Mouse (Mus musculus): ENCODE data around the gene Slc35e3. TPM values are rescaled to one million over a fixed set of nuclear protein-coding genes. Genes with fewer than 3 reads are reported as not detected.

Slc35e3 gene
- 30.6 and 32.0 TPM in 2 replicates for polyA plus RNA-seq (2015; fragmentation: Nextera tagmentation; extraction: Ambion mirVana)

GRCm38 (mm10) chr10:117746297-117746883, at the start of gene Slc35e3:
Gene Slc35e3, minus strand, starts transcription at chr10:117746365.
- Histone ChIP-seq H3K27ac (replicated peaks) (peak within 1 kb of the TSS; percentile 49), H3K27me3 (no peaks in the 10 kb centered on the region)

DNA sequence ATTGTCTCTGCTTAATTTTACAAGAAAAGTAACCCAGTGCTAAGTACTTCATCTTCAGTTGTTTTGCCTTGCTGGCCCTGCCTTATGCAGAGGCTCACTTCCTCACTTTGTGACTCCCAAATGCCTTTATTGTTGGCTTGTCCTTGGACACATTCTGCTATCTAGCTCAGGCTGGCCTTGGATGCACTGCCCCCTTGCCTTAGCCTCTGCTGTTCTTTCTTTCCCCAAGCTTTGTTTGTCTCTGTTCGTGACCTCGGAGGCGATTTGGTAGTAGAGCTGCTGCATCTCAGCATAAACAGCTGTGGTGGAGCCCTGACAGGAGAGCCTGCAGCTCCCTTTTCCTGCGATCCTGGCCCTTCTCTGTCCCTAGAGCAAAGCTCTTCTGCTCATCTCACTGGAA, 49.0 kb upstream of the Slc35e3 start:
- no peak for ATAC-seq (ENCODE audit: low read depth)
- 73% methylated on average over 4 of the region's 4 CpGs for WGBS
- Histone ChIP-seq H3K4me1 (replicated peaks) (peaks cover 25% of the 10 kb centered on the region), H3K9ac (no peak overlapping the region), H3K36me3 (no peaks in the 10 kb centered on the region), H3K9me3 (0 out of 2 replicates have a peak, but pooled peaks cover 3% of the 10 kb centered on the region), H3K27me3 (no peaks in the 10 kb centered on the region), H3K27ac (replicated peaks) (no peak overlapping the region), H3K4me3 (no peak overlapping the region), H3K4me2 (no peak overlapping the region)

More at GRCm38 (mm10) chr10:117746297-117746883, at the start of gene Slc35e3:
- peaks cover 31% of the 10 kb centered on the region for H3K36me3 ChIP-seq
- peak within 1 kb of the TSS; percentile 66 for H3K4me3 ChIP-seq
- H3K4me2 ChIP-seq = peak within 1 kb of the TSS; percentile 81
- H3K4me1 ChIP-seq (replicated peaks) = peaks cover 31% of the 10 kb centered on the region
- H3K9me3 ChIP-seq = no peaks in the 10 kb centered on the region
- peak within 1 kb of the TSS; percentile 81 for H3K9ac ChIP-seq
- WGBS = 15% methylated on average over 42 of the region's 46 CpGs
- ATAC-seq (ENCODE audit: low read depth) = peak; percentile 98

DNA sequence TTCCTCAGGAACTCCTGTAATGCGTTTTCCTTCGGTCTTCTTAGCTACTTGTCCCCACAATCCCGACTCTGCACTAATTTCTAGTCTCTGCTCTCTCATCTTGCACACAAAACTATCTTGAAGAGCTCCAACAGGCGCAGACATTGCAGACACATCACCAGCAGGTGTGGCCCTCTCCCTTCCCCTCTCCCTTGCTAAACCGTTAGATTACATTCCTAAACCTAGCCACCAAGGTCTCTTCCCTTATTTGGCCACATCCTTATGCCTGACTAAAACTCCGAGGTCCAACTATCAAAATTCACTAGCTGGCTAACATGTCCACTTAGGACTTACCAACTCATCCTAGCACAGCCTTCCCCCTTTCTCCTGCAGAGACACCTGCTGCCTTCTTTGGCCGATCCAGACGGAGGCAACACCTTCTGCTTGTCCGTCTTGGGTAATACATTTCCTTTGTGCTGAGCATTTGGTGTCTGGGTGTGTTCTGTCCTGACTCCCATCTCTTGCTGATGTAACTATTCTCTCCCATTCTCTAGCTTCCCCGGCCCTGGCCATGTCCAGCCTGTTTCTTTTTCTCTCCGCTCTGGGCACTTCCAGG, 47.4 kb upstream of the Slc35e3 start:
- Histone ChIP-seq H3K9me3 (0 out of 2 replicates have a peak, but pooled peaks cover 3% of the 10 kb centered on the region), H3K27me3 (no peaks in the 10 kb centered on the region), H3K4me3 (no peak overlapping the region; the same call in 1 of the 2 replicates), H3K36me3 (no peaks in the 10 kb centered on the region), H3K9ac (no peak overlapping the region), H3K4me1 (replicated peaks) (peaks cover 25% of the 10 kb centered on the region), H3K27ac (replicated peaks) (peak overlapping the region; percentile 74; the same call in 1 of the 2 replicates), H3K4me2 (peak overlapping the region; percentile 62)
- no peak for ATAC-seq (ENCODE audit: low read depth)
- WGBS = 81% methylated on average over 11 of the region's 11 CpGs

GRCm38 (mm10) chr10:117792141-117793091, 46.3 kb upstream of the Slc35e3 start, which contains the start of gene Nup107:
Gene Nup107, minus strand, starts transcription at chr10:117792705.
- Histone ChIP-seq H3K9me3 (0 out of 2 replicates have a peak, but pooled peaks cover 3% of the 10 kb centered on the region), H3K9ac (peak within 1 kb of the TSS; percentile 82), H3K36me3 (peaks cover 7% of the 10 kb centered on the region), H3K4me2 (peak within 1 kb of the TSS; percentile 72), H3K4me3 (peak within 1 kb of the TSS; percentile 80), H3K27me3 (no peaks in the 10 kb centered on the region), H3K4me1 (replicated peaks) (peaks cover 25% of the 10 kb centered on the region), H3K27ac (replicated peaks) (peak within 1 kb of the TSS; percentile 74)
- WGBS = under 1% methylated on average over 75 of the region's 75 CpGs
- ATAC-seq (ENCODE audit: low read depth) = peak; percentile 97

GRCm38 (mm10) chr10:117791171-117791470, 45.0 kb upstream of the Slc35e3 start:
- peaks cover 19% of the 10 kb centered on the region for H3K36me3 ChIP-seq
- peak overlapping the region; percentile 82; the same call in 1 of the 2 replicates for H3K9ac ChIP-seq
- WGBS = 92% methylated on average over 2 of the region's 2 CpGs
- no peak for ATAC-seq (ENCODE audit: low read depth)
- peak overlapping the region; percentile 72 for H3K4me2 ChIP-seq
- H3K27ac ChIP-seq (replicated peaks) = no peak overlapping the region
- 0 out of 2 replicates have a peak, but pooled peaks cover under 1% of the 10 kb centered on the region for H3K9me3 ChIP-seq
- no peaks in the 10 kb centered on the region for H3K27me3 ChIP-seq
- H3K4me1 ChIP-seq (replicated peaks) = peaks cover 25% of the 10 kb centered on the region
- H3K4me3 ChIP-seq = no peak overlapping the region; the same call in 1 of the 2 replicates

- H3K9ac ChIP-seq = peak overlapping the region; percentile 82; the same call in 1 of the 2 replicates
- no peak for ATAC-seq (ENCODE audit: low read depth)
- no peaks in the 10 kb centered on the region for H3K9me3 ChIP-seq
- no peak overlapping the region for H3K4me2 ChIP-seq
- no peaks in the 10 kb centered on the region for H3K27me3 ChIP-seq
- H3K27ac ChIP-seq (replicated peaks) = no peak overlapping the region
- H3K4me1 ChIP-seq (replicated peaks) = peaks cover 25% of the 10 kb centered on the region
- WGBS = 95% methylated on average over 17 of the region's 17 CpGs
- H3K36me3 ChIP-seq = peaks cover 24% of the 10 kb centered on the region
- no peak overlapping the region; the same call in 1 of the 2 replicates for H3K4me3 ChIP-seq
Observed at GRCm38 (mm10) chr10:117790421-117791170, 44.4 kb upstream of the Slc35e3 start.

DNA sequence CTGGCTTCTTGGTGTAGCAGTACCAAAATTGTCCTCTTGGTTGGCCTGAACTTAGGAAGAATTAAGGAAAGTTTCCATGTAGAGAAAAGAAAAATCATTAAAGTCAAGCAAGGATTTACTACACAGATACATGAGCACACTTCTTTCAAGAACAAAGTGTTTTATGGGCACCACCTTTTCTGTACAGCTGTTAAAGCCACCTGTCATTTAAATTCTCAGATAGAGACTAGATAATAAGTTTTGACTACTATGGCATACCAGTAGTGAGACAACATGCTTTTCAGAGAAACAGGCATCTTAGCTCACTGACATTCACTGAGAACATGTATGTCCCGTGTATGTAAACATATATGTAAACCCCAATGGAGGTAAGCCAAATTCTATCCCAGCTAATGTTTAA, 43.8 kb upstream of the Slc35e3 start:
- no peak overlapping the region for H3K4me2 ChIP-seq
- H3K36me3 ChIP-seq = peaks cover 29% of the 10 kb centered on the region
- H3K27me3 ChIP-seq = no peaks in the 10 kb centered on the region
- H3K4me3 ChIP-seq = no peak overlapping the region
- H3K4me1 ChIP-seq (replicated peaks) = peaks cover 25% of the 10 kb centered on the region
- no peak overlapping the region for H3K27ac ChIP-seq (replicated peaks)
- ATAC-seq (ENCODE audit: low read depth) = no peak
- H3K9ac ChIP-seq = no peak overlapping the region
- WGBS = 80% methylated on average over 1 of the region's 1 CpGs
- no peaks in the 10 kb centered on the region for H3K9me3 ChIP-seq

DNA sequence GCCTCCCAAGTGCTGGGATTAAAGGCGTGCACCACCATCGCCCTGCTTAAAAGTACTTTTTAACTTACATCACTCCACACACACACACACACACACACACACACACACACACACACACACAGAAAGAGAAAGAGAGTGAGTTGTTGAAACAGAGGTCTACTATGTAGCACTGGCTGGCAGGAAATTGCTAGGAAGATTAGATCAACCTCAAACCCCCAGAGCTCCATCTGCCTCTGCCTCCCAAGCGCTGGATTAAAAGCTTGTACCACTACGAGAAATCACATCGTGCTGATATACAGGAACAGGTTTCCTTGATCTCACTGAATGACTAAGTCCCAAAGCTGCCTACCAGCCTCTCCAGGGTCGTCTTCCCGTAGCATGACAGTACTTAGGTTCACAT, 38.5 kb upstream of the Slc35e3 start:
- peaks cover 70% of the 10 kb centered on the region for H3K36me3 ChIP-seq
- WGBS = 95% methylated on average over 7 of the region's 7 CpGs
- no peaks in the 10 kb centered on the region for H3K9me3 ChIP-seq
- no peak for ATAC-seq (ENCODE audit: low read depth)
- no peaks in the 10 kb centered on the region for H3K4me1 ChIP-seq (replicated peaks)
- no peak overlapping the region for H3K4me2 ChIP-seq
- H3K9ac ChIP-seq = no peak overlapping the region
- no peak overlapping the region for H3K4me3 ChIP-seq
- no peak overlapping the region for H3K27ac ChIP-seq (replicated peaks)
- no peaks in the 10 kb centered on the region for H3K27me3 ChIP-seq

DNA sequence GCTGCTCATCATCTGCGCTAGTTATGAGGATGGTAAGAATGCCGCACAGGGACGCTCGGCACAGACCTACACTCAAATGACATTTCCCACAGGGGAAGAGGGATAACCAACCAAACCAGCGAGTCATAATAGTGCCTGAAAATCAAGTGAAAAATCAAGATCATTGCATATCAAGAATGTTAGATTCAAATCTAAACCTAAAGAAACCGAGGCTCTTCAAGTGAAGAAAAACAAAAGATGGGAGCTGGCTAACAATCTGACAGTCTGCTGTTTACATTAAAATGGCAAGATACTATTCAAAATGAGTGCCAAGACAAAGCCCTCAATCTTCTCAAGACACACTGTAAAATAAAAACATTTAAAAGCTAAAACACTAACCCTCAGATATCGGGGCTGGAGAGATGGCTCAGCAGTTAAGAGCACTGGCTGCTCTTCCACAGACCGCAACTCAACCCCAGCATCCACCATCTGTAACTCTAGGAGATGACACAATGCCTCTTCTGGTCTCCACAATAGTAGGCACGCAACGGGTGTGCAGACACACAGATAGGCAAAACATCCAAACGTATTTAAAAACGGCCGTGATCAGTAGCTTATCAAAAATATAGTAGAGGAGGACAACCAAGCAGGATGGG, 37.7 kb upstream of the Slc35e3 start:
- H3K27ac ChIP-seq (replicated peaks) = no peak overlapping the region
- no peak overlapping the region for H3K4me2 ChIP-seq
- 97% methylated on average over 13 of the region's 13 CpGs for WGBS
- H3K4me3 ChIP-seq = no peak overlapping the region
- H3K36me3 ChIP-seq = peaks cover 74% of the 10 kb centered on the region
- no peak for ATAC-seq (ENCODE audit: low read depth)
- H3K9me3 ChIP-seq = no peaks in the 10 kb centered on the region
- H3K9ac ChIP-seq = no peak overlapping the region
- no peaks in the 10 kb centered on the region for H3K4me1 ChIP-seq (replicated peaks)
- H3K27me3 ChIP-seq = no peaks in the 10 kb centered on the region

GRCm38 (mm10) chr10:117782491-117783260, 36.5 kb upstream of the Slc35e3 start:
- H3K9me3 ChIP-seq = no peaks in the 10 kb centered on the region
- H3K27ac ChIP-seq (replicated peaks) = no peak overlapping the region
- peaks cover 82% of the 10 kb centered on the region for H3K36me3 ChIP-seq
- H3K4me1 ChIP-seq (replicated peaks) = no peaks in the 10 kb centered on the region
- no peak for ATAC-seq (ENCODE audit: low read depth)
- H3K9ac ChIP-seq = no peak overlapping the region
- 92% methylated on average over 14 of the region's 14 CpGs for WGBS
- H3K4me2 ChIP-seq = no peak overlapping the region
- H3K27me3 ChIP-seq = no peaks in the 10 kb centered on the region
- no peak overlapping the region for H3K4me3 ChIP-seq

Data from neural tube, embryonic 13.5 days (tissue).